In the genomic region with DNA sequence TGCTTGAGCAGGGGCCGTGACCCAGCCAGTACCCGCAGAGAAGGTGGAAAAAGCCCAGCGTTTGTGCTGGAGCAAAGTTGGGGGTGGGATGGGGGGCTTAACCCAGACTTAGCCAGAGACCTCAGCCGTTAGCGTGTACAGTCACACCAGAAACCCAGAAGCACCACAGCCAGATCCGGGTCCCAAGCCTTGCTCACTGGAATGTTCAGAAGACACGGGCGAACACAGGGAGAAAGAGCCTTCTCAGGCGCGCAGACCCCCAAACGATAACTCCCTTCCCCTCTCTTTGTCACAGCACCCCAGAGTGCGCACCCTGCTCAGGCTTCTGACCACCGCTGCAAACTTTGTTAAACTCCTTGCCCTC, we compare ENCODE assay signal across 11 mouse cellular contexts. TPM values are rescaled to one million over a fixed set of nuclear protein-coding genes. Genes with fewer than 3 reads are reported as not detected.
DNase-seq lines count a peak whose midpoint lies in the region; ATAC-seq and TF ChIP-seq lines count a peak whose summit lies in the region.
"Had no signal": no experiment of that assay in that cellular context is flagged by ENCODE, and none has a peak within 500 bp of the region (broad histone marks: within the 10 kb centered on the region; RNA-seq: fewer than 3 reads in every experiment).

No protein-coding gene starts in this region.

- H3K27ac ChIP-seq in lung, postnatal 0 days (ENCODE audit: low read length), result no peak overlapping the region
- H3K27ac ChIP-seq in liver, embryonic 12.5 days, result no peak overlapping the region
- no peak overlapping the region for H3K27ac ChIP-seq in stomach, postnatal 0 days (replicated peaks)
- H3K27ac ChIP-seq: macrophage had no signal

- no peak for TF ChIP-seq CTCF in lung, postnatal 0 days (IDR thresholded peaks at IDR 0.05)
- TF ChIP-seq CTCF in stomach, postnatal 0 days (IDR thresholded peaks at IDR 0.05; ENCODE audit: low read depth), result no peak

- peak; percentile 49 for DNase-seq in embryo, embryonic 10.5 days (ENCODE audit: low spot score)
- no peak for DNase-seq in embryo, embryonic 10 days (ENCODE audit: low spot score)
- no peak for DNase-seq in lung, postnatal 0 days (ENCODE audit: low spot score)
- DNase-seq in lung, postnatal 25 days (ENCODE audit: low spot score), result no peak
- no peak for DNase-seq in stomach, postnatal 0 days (ENCODE audit: low spot score)
- no peak for DNase-seq in thymus, postnatal 4 days
- DNase-seq in gastrocnemius, postnatal 4 days (ENCODE audit: low spot score in 2 of 2), result no peak
- DNase-seq: adrenal gland, postnatal 14 days; right cerebral cortex, postnatal 25 days had no signal

- 2% methylated on average over 13 of the region's 13 CpGs for WGBS in lung, postnatal 0 days
- 2% methylated on average over 13 of the region's 13 CpGs for WGBS in liver, embryonic 12.5 days (ENCODE audit: insufficient replicate concordance)
- 2% methylated on average over 13 of the region's 13 CpGs for WGBS in stomach, postnatal 0 days

- no peak overlapping the region for H3K9ac ChIP-seq in lung, postnatal 0 days (replicated peaks; ENCODE audit: low read depth)
- no peak overlapping the region for H3K9ac ChIP-seq in liver, embryonic 12.5 days
- H3K9ac ChIP-seq in stomach, postnatal 0 days (ENCODE audit: low read length), result no peak overlapping the region

- ATAC-seq in lung, postnatal 0 days, result no peak
- no peak for ATAC-seq in liver, embryonic 12.5 days
- no peak for ATAC-seq in stomach, postnatal 0 days (ENCODE audit: low FRiP score, low TSS enrichment)

- H3K27me3 ChIP-seq in lung, postnatal 0 days (replicated peaks; ENCODE audit: insufficient read depth, low read length), result peaks cover 72% of the 10 kb centered on the region
- H3K27me3 ChIP-seq in liver, embryonic 12.5 days (replicated peaks), result peaks cover 100% of the 10 kb centered on the region
- peaks cover 9% of the 10 kb centered on the region; the same call in 1 of the 2 replicates for H3K27me3 ChIP-seq in stomach, postnatal 0 days (ENCODE audit: control insufficient read depth, insufficient read depth, low read length)

- H3K4me2 ChIP-seq in lung, postnatal 0 days (replicated peaks; ENCODE audit: low read depth, low read length), result peak overlapping the region; percentile 49
- H3K4me2 ChIP-seq in liver, embryonic 12.5 days, result peak overlapping the region; percentile 40
- peak overlapping the region; percentile 21 for H3K4me2 ChIP-seq in stomach, postnatal 0 days (replicated peaks; ENCODE audit: low read depth)

- peaks cover 3% of the 10 kb centered on the region; the same call in 1 of the 2 replicates for H3K4me1 ChIP-seq in lung, postnatal 0 days (ENCODE audit: insufficient read depth, low read depth, low read length)
- peaks cover 9% of the 10 kb centered on the region; the same call in 1 of the 2 replicates for H3K4me1 ChIP-seq in liver, embryonic 12.5 days
- H3K4me1 ChIP-seq in stomach, postnatal 0 days (replicated peaks; ENCODE audit: control insufficient read depth, insufficient read depth), result no peaks in the 10 kb centered on the region

- peak overlapping the region; percentile 20 for H3K4me3 ChIP-seq in lung, postnatal 0 days (ENCODE audit: low read depth, low read length)
- H3K4me3 ChIP-seq in liver, embryonic 12.5 days, result peak overlapping the region; percentile 14
- H3K4me3 ChIP-seq in stomach, postnatal 0 days (ENCODE audit: low read depth, low read length), result peak overlapping the region; percentile 23

- TF ChIP-seq EP300 in lung, postnatal 0 days (IDR thresholded peaks at IDR 0.05), result no peak
- no peak for TF ChIP-seq EP300 in stomach, postnatal 0 days (optimal IDR thresholded peaks at IDR 0.05)

- H3K36me3 ChIP-seq in lung, postnatal 0 days (ENCODE audit: insufficient read depth, low read length), result no peaks in the 10 kb centered on the region
- H3K36me3 ChIP-seq in liver, embryonic 12.5 days, result no peaks in the 10 kb centered on the region
- H3K36me3 ChIP-seq in stomach, postnatal 0 days (ENCODE audit: control insufficient read depth, insufficient read depth, low read length), result no peaks in the 10 kb centered on the region

- no peaks in the 10 kb centered on the region for H3K9me3 ChIP-seq in lung, postnatal 0 days (ENCODE audit: low read length)
- H3K9me3 ChIP-seq in liver, embryonic 12.5 days (replicated peaks), result no peaks in the 10 kb centered on the region
- H3K9me3 ChIP-seq in stomach, postnatal 0 days (ENCODE audit: control insufficient read depth, low read length), result no peaks in the 10 kb centered on the region

RNA-seq across cellular contexts. Expression of gene Pax2, which starts 14.1 kb away (rescaled TPM):
- polyA plus RNA-seq in lung, postnatal 0 days (2015; fragmentation: Nextera tagmentation; extraction: Ambion mirVana), result not detected in 2 replicates
- not detected in 2 replicates for polyA plus RNA-seq in liver, embryonic 12.5 days (2016; fragmentation: Nextera tagmentation; extraction: Ambion mirVana)
- polyA plus RNA-seq in stomach, postnatal 0 days (2015; fragmentation: Nextera tagmentation; extraction: Ambion mirVana), result 0.05 TPM in 1 of 2 replicates, not detected in the other
- not detected for total RNA-seq in gastrocnemius, postnatal 4 days (2021)
- total RNA-seq: adrenal gland, postnatal 14 days had no signal
- polyA plus RNA-seq: macrophage had no signal
